Mouse (Mus musculus) hindbrain, embryonic 12.5 days (tissue): ENCODE results near the gene Slc35a5. TPM values are rescaled to one million over a fixed set of nuclear protein-coding genes. Genes with fewer than 3 reads are reported as not detected.

ENCODE experiments used
- ATAC-seq: fragments of 200-750 bp; cut with Nextera tagmentation; 2 replicates; pipeline ENCODE4 v1.8.0; 2017; ENCODE audit warnings: moderate TSS enrichment; ENCODE audit not compliant: low FRiP score
- H3K27ac ChIP-seq: fragments of 300-500 bp; sonication (generic); 2 replicates; pipeline ENCODE4 v1.5.1; 2016; ENCODE audit warnings: mild to moderate bottlenecking
- H3K27me3 ChIP-seq: fragments of 300-500 bp; sonication (generic); 2 replicates; pipeline ENCODE4 v1.6.1; 2016; ENCODE audit warnings: mild to moderate bottlenecking
- H3K36me3 ChIP-seq: fragments of 300-500 bp; sonication (generic); 2 replicates; pipeline ENCODE4 v1.6.1; 2016; ENCODE audit warnings: mild to moderate bottlenecking
- H3K4me1 ChIP-seq: fragments of 300-500 bp; sonication (generic); 2 replicates; pipeline ENCODE4 v1.6.1; 2016
- H3K4me2 ChIP-seq: fragments of 300-500 bp; sonication (generic); replicated peaks from 2 replicates; pipeline ENCODE4 v1.6.1; 2016; ENCODE audit warnings: mild to moderate bottlenecking
- H3K4me3 ChIP-seq: fragments of 300-500 bp; sonication (generic); 2 replicates; pipeline ENCODE4 v1.5.1; 2016; ENCODE audit warnings: mild to moderate bottlenecking
- H3K9ac ChIP-seq: fragments of 300-500 bp; sonication (generic); 2 replicates; pipeline ENCODE4 v1.6.1; 2016; ENCODE audit warnings: mild to moderate bottlenecking, moderate library complexity
- H3K9me3 ChIP-seq: fragments of 300-500 bp; sonication (generic); replicated peaks from 2 replicates; pipeline ENCODE4 v1.6.1; 2016; ENCODE audit warnings: mild to moderate bottlenecking
- WGBS: fragments of 180-500 bp; shearing (Covaris S2); methylation state at CpG from one replicate; pipeline ENCODE4 v1.1.7; 2016; 5-methylcytosine and 5-hydroxymethylcytosine counted together
- polyA plus RNA-seq: library from polyadenylated mRNA; unstranded; fragments of >200 nt; fragmentation: Nextera tagmentation; extraction: Ambion mirVana; gene quantifications from 2 replicates; pipeline ENCODE4 v1.2.1, GENCODE M21; 2016

The Slc35a5 gene
- polyA plus RNA-seq = 24.9 and 25.4 TPM in 2 replicates

DNA sequence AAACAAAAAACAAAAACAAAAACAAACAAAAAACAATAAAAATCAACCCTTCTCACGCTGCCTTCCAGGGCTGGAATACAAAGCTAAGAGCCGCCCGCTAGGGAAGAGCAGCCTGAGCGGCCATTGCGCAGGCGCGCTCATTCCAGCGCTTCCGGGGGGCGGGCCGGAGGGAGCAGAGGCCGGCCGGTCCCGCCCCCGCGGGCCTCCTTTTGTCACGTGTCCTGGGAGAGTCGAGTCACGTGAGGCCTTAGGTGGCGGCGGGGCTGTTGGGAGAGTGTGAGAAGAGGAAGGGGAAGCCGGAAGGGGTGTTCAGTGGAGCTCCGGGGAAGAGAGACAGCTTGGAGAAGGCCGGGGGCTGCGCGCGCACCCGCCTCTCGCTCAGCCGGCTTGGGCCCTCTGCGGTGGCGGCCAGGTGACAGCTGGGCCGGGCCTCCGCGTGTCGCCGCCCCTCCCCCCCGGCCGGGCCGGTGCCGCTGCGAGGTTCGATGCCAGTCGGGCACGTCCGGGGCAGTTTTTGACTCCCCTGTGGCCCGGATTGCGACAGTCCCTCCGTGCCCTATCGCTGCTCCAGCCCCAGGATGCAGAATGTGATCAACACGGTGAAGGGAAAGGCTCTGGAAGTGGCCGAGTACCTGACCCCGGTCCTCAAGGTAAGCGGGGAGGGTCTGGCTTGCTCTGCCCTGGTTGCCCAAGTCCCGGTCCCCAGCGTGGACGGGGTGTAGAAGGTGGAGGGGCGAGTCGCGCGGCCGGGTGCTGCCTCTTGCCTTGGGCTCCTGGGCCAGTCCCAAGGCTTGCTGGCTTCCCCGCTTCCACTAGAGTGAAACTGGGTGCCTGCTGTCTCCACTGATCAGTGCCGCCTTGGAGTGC, at the start of gene Slc35a5, which contains the start of gene Atg3:
Gene Slc35a5 (minus strand): TSS at position 185 of the 867 bp plus-strand sequence.
Gene Atg3 (plus strand): TSS at position 264 of the 867 bp plus-strand sequence.
- Histone ChIP-seq H3K4me2 (peak within 1 kb of the TSS; percentile 70), H3K4me1 (peaks cover 20% of the 10 kb centered on the region), H3K4me3 (peak within 1 kb of the TSS; percentile 84), H3K27ac (peak within 1 kb of the TSS; percentile 95), H3K36me3 (no peaks in the 10 kb centered on the region), H3K9me3 (no peaks in the 10 kb centered on the region), H3K9ac (peak within 1 kb of the TSS; percentile 88), H3K27me3 (no peaks in the 10 kb centered on the region)
- WGBS = under 1% methylated on average over 59 of the region's 64 CpGs
- ATAC-seq = peak; percentile 99

- no peaks in the 10 kb centered on the region for H3K27me3 ChIP-seq
- 72% methylated on average over 12 of the region's 12 CpGs for WGBS
- no peaks in the 10 kb centered on the region for H3K36me3 ChIP-seq
- H3K4me3 ChIP-seq = no peak overlapping the region
- no peaks in the 10 kb centered on the region for H3K9me3 ChIP-seq
- no peak overlapping the region for H3K9ac ChIP-seq
- no peak for ATAC-seq
- no peak overlapping the region for H3K27ac ChIP-seq
- H3K4me2 ChIP-seq = no peak overlapping the region
- no peaks in the 10 kb centered on the region for H3K4me1 ChIP-seq
Observed at GRCm38 (mm10) chr16:45204859-45205670, 46.6 kb upstream of the Slc35a5 start.

GRCm38 (mm10) chr16:45204438-45204837, 45.9 kb upstream of the Slc35a5 start:
- no peaks in the 10 kb centered on the region for H3K4me1 ChIP-seq
- no peaks in the 10 kb centered on the region for H3K9me3 ChIP-seq
- H3K4me3 ChIP-seq = no peak overlapping the region
- no peaks in the 10 kb centered on the region for H3K36me3 ChIP-seq
- no peak overlapping the region for H3K9ac ChIP-seq
- WGBS = 95% methylated on average over 4 of the region's 4 CpGs
- no peaks in the 10 kb centered on the region for H3K27me3 ChIP-seq
- no peak for ATAC-seq
- no peak overlapping the region for H3K27ac ChIP-seq
- H3K4me2 ChIP-seq = no peak overlapping the region

DNA sequence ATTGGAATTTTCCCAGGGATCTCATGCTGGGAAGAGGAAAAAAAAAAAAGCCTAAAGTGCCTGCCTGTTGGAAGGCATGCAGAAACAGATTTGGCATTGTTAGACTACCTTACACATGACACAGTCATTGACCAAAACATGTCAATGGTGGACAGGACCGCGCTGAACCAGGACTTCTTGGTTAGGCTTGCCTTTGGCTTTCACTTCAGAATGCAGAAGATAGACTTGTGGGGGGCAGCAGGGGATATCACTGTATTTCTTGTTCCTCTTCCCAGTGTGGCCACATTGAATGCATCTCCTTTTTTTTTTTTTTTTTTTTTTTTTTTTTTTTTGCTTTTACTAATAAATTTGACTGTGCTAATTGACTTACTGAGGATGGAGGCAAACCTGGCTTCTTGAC, 42.9 kb upstream of the Slc35a5 start:
- ATAC-seq = no peak
- WGBS = 92% methylated on average over 2 of the region's 2 CpGs

GRCm38 (mm10) chr16:45196816-45197215, 38.3 kb upstream of the Slc35a5 start:
- Histone ChIP-seq H3K36me3 (no peaks in the 10 kb centered on the region), H3K4me2 (no peak overlapping the region), H3K27me3 (no peaks in the 10 kb centered on the region), H3K4me1 (no peaks in the 10 kb centered on the region), H3K4me3 (no peak overlapping the region), H3K9ac (no peak overlapping the region), H3K27ac (no peak overlapping the region), H3K9me3 (no peaks in the 10 kb centered on the region)
- WGBS = 33% methylated on average over 6 of the region's 6 CpGs
- peak; percentile 88 for ATAC-seq

More for the DNA sequence above, 42.9 kb upstream of the Slc35a5 start:
- Histone ChIP-seq H3K4me1 (no peaks in the 10 kb centered on the region), H3K4me2 (no peak overlapping the region), H3K9ac (no peak overlapping the region), H3K9me3 (no peaks in the 10 kb centered on the region), H3K4me3 (no peak overlapping the region), H3K27me3 (no peaks in the 10 kb centered on the region), H3K36me3 (no peaks in the 10 kb centered on the region), H3K27ac (no peak overlapping the region)

DNA sequence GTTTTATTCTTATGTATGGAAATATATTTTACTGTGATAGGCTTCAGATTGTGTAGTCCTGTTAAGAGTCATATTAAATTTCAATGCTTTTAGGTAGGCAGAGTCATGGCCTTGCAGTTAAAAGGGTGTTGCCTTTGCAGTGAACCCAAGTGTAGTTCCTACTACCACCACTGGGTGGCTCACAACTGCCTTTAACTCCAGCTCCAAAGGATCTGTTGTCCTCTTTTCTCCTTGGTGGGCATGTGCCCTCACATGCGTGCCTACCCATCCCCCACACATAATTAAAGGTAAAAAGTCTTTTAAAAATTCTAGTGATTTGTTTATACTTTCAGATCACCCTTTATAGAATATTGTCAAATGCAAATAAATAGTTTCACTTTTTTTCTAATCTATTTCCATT, 34.1 kb upstream of the Slc35a5 start:
- Histone ChIP-seq H3K36me3 (peaks cover 6% of the 10 kb centered on the region; the same call in 1 of the 2 replicates), H3K9ac (no peak overlapping the region), H3K4me3 (no peak overlapping the region), H3K4me1 (no peaks in the 10 kb centered on the region), H3K27ac (no peak overlapping the region), H3K9me3 (no peaks in the 10 kb centered on the region), H3K27me3 (no peaks in the 10 kb centered on the region), H3K4me2 (no peak overlapping the region)
- WGBS = 7% methylated on average over 1 of the region's 1 CpGs
- peak; percentile 70 for ATAC-seq

- Histone ChIP-seq H3K4me1 (no peaks in the 10 kb centered on the region), H3K9me3 (no peaks in the 10 kb centered on the region), H3K27ac (no peak overlapping the region), H3K9ac (no peak overlapping the region), H3K4me3 (no peak overlapping the region), H3K27me3 (no peaks in the 10 kb centered on the region), H3K4me2 (no peak overlapping the region), H3K36me3 (peaks cover 8% of the 10 kb centered on the region)
- WGBS = 93% methylated on average over 5 of the region's 5 CpGs
- no peak for ATAC-seq
Observed at GRCm38 (mm10) chr16:45181824-45182223, 23.3 kb upstream of the Slc35a5 start.

DNA sequence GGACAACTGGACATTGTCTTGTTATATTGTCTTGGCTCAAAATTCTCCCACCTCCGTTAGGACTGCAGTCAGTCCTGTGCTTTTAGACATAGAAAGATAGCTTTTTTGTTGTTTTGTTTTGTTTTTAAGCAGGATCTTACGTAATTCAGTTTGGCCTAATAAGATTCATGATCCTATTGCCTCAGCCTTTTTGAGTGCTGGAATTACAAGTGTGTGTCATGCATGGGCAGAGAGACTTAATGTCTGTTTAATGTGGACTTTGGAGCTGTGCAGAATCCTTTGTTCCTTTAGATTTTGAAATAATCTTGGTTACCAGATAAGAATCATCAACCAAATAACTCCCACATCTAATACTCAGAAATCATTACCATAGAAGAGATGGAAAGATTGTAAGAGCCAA, 20.0 kb upstream of the Slc35a5 start:
- Histone ChIP-seq H3K4me1 (no peaks in the 10 kb centered on the region), H3K9ac (no peak overlapping the region), H3K36me3 (peaks cover 6% of the 10 kb centered on the region), H3K4me3 (no peak overlapping the region), H3K4me2 (no peak overlapping the region), H3K9me3 (no peaks in the 10 kb centered on the region), H3K27ac (no peak overlapping the region), H3K27me3 (no peaks in the 10 kb centered on the region)
- WGBS = 88% methylated on average over 2 of the region's 2 CpGs
- no peak for ATAC-seq

DNA sequence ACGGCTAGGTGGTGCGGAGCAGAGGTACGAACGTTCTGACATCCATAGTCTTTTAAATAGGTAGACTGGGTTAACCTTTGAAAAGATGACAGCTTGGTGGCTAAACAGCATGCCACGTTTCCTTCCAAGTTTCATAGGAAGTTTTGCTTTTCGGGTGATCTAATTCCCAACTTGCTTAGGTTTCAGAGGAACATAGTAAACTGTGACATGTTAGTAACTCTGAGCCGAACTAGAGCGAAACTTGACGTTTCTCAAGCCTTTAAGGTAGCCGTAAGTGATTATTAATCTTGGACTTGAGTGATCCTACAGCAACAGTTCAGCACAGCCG, 847 bp upstream of the Slc35a5 start:
- Histone ChIP-seq H3K36me3 (no peaks in the 10 kb centered on the region), H3K4me2 (peak overlapping the region; percentile 70), H3K9me3 (no peaks in the 10 kb centered on the region), H3K4me1 (peaks cover 20% of the 10 kb centered on the region), H3K27ac (peak overlapping the region; percentile 95), H3K4me3 (peak overlapping the region; percentile 84), H3K27me3 (no peaks in the 10 kb centered on the region), H3K9ac (peak overlapping the region; percentile 88)
- ATAC-seq = no peak
- 6% methylated on average over 11 of the region's 11 CpGs for WGBS

- peak overlapping the region; percentile 95 for H3K27ac ChIP-seq
Observed at GRCm38 (mm10) chr16:45158136-45158521, 377 bp downstream of the Slc35a5 start.

DNA sequence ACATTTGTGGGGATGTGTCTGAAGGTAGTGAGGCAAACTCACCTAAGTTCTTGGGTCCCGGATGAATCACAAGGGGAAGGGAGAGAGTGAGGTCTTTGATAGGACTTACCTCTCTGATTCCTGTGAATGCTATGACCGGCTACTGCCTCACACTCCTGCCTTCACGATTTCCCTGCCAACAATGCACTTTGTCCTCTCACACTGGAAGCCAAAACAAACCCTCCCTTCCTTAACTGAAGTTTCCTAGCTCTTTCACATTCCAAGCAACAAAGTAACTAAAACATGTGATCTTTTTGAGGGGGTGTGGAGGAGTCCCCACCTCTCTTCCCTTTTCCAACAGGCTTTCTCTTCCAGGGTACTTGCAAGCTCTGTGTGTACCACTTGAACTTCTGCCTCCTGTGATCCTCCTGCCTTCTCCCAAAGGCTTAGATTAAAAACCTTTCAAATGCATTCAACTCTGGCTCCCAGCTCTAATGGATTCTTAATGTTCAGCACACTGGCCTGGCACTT, 3.7 kb downstream of the Slc35a5 start:
- Histone ChIP-seq H3K4me1 (peaks cover 13% of the 10 kb centered on the region), H3K4me2 (no peak overlapping the region), H3K9ac (no peak overlapping the region), H3K9me3 (no peaks in the 10 kb centered on the region), H3K36me3 (peaks cover 17% of the 10 kb centered on the region), H3K27me3 (no peaks in the 10 kb centered on the region), H3K4me3 (no peak overlapping the region), H3K27ac (no peak overlapping the region)
- WGBS = 93% methylated on average over 3 of the region's 3 CpGs
- no peak for ATAC-seq

More at GRCm38 (mm10) chr16:45158136-45158521, 377 bp downstream of the Slc35a5 start:
- no peaks in the 10 kb centered on the region for H3K36me3 ChIP-seq
- H3K9me3 ChIP-seq = no peaks in the 10 kb centered on the region
- peak overlapping the region; percentile 70 for H3K4me2 ChIP-seq
- H3K27me3 ChIP-seq = no peaks in the 10 kb centered on the region
- H3K4me3 ChIP-seq = peak overlapping the region; percentile 84
- H3K4me1 ChIP-seq = peaks cover 20% of the 10 kb centered on the region
- WGBS = 3% methylated on average over 20 of the region's 20 CpGs
- H3K9ac ChIP-seq = peak overlapping the region; percentile 68
- peak; percentile 81 for ATAC-seq

DNA sequence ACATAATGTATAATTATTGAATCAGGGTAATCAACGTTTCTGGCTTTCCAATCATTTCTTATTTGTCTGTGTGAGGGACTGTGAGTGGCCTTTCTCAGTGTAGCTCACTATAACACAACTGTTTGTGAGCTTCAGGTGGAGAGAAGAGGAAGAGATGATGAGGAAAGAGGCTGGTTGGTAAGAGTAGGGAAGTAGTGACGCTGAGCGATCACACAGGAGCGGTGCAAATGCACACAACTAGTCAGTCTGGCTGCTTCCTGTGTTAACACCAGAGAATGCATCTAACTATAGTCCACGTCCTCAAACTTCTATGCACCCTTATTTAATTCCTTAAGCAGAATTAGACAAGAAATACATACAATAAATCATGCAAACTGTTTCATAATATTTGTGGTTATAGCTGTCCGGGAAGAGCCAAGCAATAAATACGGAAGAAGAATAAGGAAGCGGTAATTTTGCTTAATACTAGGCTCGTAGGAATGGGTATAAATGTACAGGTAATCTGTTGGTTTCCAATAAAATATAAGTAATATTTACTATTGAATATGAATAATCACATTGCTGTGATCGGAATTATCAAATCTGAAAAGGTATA, 9.9 kb downstream of the Slc35a5 start:
- H3K4me1 ChIP-seq = no peaks in the 10 kb centered on the region
- H3K9me3 ChIP-seq = no peaks in the 10 kb centered on the region
- no peak overlapping the region for H3K4me3 ChIP-seq
- no peak overlapping the region for H3K4me2 ChIP-seq
- no peak for ATAC-seq
- H3K27me3 ChIP-seq = no peaks in the 10 kb centered on the region
- no peak overlapping the region for H3K27ac ChIP-seq
- no peak overlapping the region for H3K9ac ChIP-seq
- H3K36me3 ChIP-seq = peaks cover 63% of the 10 kb centered on the region
- 96% methylated on average over 10 of the region's 10 CpGs for WGBS
